In the genomic region with DNA sequence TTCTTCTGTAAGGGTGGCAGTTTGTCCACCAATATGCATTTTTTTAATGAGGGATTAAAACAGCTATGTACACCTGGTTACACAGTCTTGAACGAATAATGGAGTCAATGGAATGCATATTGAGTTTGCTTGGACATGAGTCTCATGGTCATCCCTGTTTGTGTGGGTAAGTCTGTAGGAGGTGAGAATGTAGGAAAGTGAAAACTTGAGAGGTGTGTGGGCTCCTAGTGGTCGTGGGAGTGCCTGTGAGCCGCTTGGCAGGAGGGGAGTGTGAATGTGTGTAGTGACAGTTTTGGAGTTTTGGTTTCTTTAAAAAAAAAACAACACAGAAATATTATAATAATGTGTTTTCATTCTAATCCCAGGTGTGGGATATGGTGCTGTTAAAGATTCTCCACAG, we compare ENCODE assay signal across 15 mouse cellular contexts.
"Had no signal": no experiment of that assay in that cellular context is flagged by ENCODE, and none has a peak within 500 bp of the region (broad histone marks: within the 10 kb centered on the region; RNA-seq: fewer than 3 reads in every experiment).

No protein-coding gene starts in this region.

- ATAC-seq: hindbrain, postnatal 0 days; intestine, embryonic 16.5 days; liver, embryonic 12.5 days had no signal

- DNase-seq: gastrocnemius, postnatal 14 days; gastrocnemius, postnatal 36 days; heart, adult 2 months; heart, postnatal 14 days; heart, postnatal 36 days; kidney, adult 11 months; kidney, adult 2 months; kidney, adult 9 months; kidney, postnatal 14 days; kidney, postnatal 36 days; layer of hippocampus, adult 9-11 months; layer of hippocampus, postnatal 36 days had no signal
